ENCODE assay signal across 9 mouse cellular contexts in genomic region chr17:84100523-84100922, GRCm38 (mm10).
DNase-seq lines count a peak whose midpoint lies in the region; ATAC-seq lines count a peak whose summit lies in the region.
"Had no signal": no experiment of that assay in that cellular context is flagged by ENCODE, and none has a peak within 500 bp of the region (broad histone marks: within the 10 kb centered on the region; RNA-seq: fewer than 3 reads in every experiment).

No protein-coding gene starts in this region.

- no peaks in the 10 kb centered on the region for H3K36me3 ChIP-seq in hindbrain, embryonic 16.5 days (ENCODE audit: control insufficient read depth, insufficient read depth, low read length)
- no peaks in the 10 kb centered on the region for H3K36me3 ChIP-seq in midbrain, embryonic 14.5 days (ENCODE audit: control insufficient read depth, insufficient read depth, low read length)
- H3K36me3 ChIP-seq: liver, embryonic 13.5 days had no signal

- no peak overlapping the region for H3K4me2 ChIP-seq in hindbrain, embryonic 16.5 days (ENCODE audit: low read length)
- no peak overlapping the region for H3K4me2 ChIP-seq in midbrain, embryonic 14.5 days (ENCODE audit: low read length)
- H3K4me2 ChIP-seq: liver, embryonic 13.5 days had no signal

- no peaks in the 10 kb centered on the region for H3K9me3 ChIP-seq in hindbrain, embryonic 16.5 days (ENCODE audit: control insufficient read depth, low read length)
- H3K9me3 ChIP-seq in midbrain, embryonic 14.5 days (ENCODE audit: control insufficient read depth, low read length), result no peaks in the 10 kb centered on the region
- H3K9me3 ChIP-seq: liver, embryonic 13.5 days had no signal

- no peak overlapping the region for H3K4me3 ChIP-seq in hindbrain, embryonic 16.5 days (ENCODE audit: low read length)
- H3K4me3 ChIP-seq in midbrain, embryonic 14.5 days (replicated peaks; ENCODE audit: low read depth, low read length), result no peak overlapping the region
- H3K4me3 ChIP-seq: liver, embryonic 13.5 days had no signal

- peak; percentile 35; the same call in 1 of the 2 replicates for ATAC-seq in hindbrain, embryonic 16.5 days
- ATAC-seq in midbrain, embryonic 14.5 days (ENCODE audit: low FRiP score, low TSS enrichment), result no peak

- WGBS in hindbrain, embryonic 16.5 days, result 30% methylated on average over 10 of the region's 10 CpGs
- WGBS in midbrain, embryonic 14.5 days, result 37% methylated on average over 10 of the region's 10 CpGs

- DNase-seq in frontal cortex, postnatal 36 days (ENCODE audit: low spot score in 2 of 2), result peak; percentile 24 to 40
- no peak for DNase-seq in frontal cortex, postnatal 14 days (ENCODE audit: low spot score in 2 of 2)
- peak; percentile 64 to 70 for DNase-seq in right cerebral cortex, postnatal 10 days (ENCODE audit: low spot score in 2 of 2)
- no peak for DNase-seq in right cerebral cortex, postnatal 25 days
- DNase-seq in midbrain, embryonic 14.5 days, result peak; percentile 40
- no peak for DNase-seq in embryo, embryonic 11 days
- no peak for DNase-seq in thymus, postnatal 10 days (ENCODE audit: low spot score in 2 of 2)
- DNase-seq: liver, embryonic 13.5 days had no signal

- peak overlapping the region; percentile 23; the same call in 1 of the 2 replicates for H3K27ac ChIP-seq in hindbrain, embryonic 16.5 days (ENCODE audit: low read depth, low read length)
- H3K27ac ChIP-seq in midbrain, embryonic 14.5 days (replicated peaks; ENCODE audit: low read depth, low read length), result no peak overlapping the region

- no peak overlapping the region for H3K9ac ChIP-seq in hindbrain, embryonic 16.5 days (ENCODE audit: low read depth, low read length)
- H3K9ac ChIP-seq in midbrain, embryonic 14.5 days (replicated peaks; ENCODE audit: low read length), result no peak overlapping the region
- H3K9ac ChIP-seq: liver, embryonic 13.5 days had no signal

- H3K27me3 ChIP-seq in hindbrain, embryonic 16.5 days (replicated peaks; ENCODE audit: control insufficient read depth, insufficient read depth, low read length), result no peaks in the 10 kb centered on the region
- no peaks in the 10 kb centered on the region for H3K27me3 ChIP-seq in midbrain, embryonic 14.5 days (ENCODE audit: control insufficient read depth, insufficient read depth, low read length)

- H3K4me1 ChIP-seq in hindbrain, embryonic 16.5 days (ENCODE audit: control insufficient read depth, insufficient read depth, low read depth, low read length), result peaks cover 15% of the 10 kb centered on the region
- peaks cover 18% of the 10 kb centered on the region for H3K4me1 ChIP-seq in midbrain, embryonic 14.5 days (ENCODE audit: control insufficient read depth, insufficient read depth, low read length)

Comparison
In these comparisons a context has a peak if more than half of its experiments do, and no peak if none do; other contexts are left out.
1. DNase-seq: peak in frontal cortex, postnatal 36 days (2 of 2), right cerebral cortex, postnatal 10 days (2 of 2) and midbrain, embryonic 14.5 days (single experiment); none in frontal cortex, postnatal 14 days (0 of 2), right cerebral cortex, postnatal 25 days (single experiment), embryo, embryonic 11 days (single experiment) and thymus, postnatal 10 days (0 of 2).